14 mouse cellular contexts compared by ENCODE assay signal in the genomic region with DNA sequence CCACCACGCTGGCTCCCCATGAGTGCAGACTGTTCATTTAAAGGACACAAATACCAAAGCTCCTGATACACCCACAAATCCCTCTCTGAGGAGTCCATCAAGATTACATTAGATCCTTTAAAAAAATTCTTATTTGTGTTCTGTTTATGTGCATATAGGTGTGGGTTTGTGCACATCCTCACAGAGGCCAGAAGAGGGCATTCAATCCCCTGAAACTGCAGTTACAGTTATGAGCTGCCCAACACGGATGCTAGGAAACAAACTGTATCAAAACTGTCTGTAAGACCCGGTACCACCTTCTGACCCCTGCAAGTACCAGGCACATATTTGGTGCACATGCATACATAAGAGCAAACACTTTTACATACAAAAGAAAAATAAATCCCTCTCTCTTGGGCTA. TPM values are rescaled to one million over a fixed set of nuclear protein-coding genes. Genes with fewer than 3 reads are reported as not detected.
DNase-seq lines count a peak whose midpoint lies in the region; ATAC-seq and TF ChIP-seq lines count a peak whose summit lies in the region.
"Had no signal": no experiment of that assay in that cellular context is flagged by ENCODE, and none has a peak within 500 bp of the region (broad histone marks: within the 10 kb centered on the region; RNA-seq: fewer than 3 reads in every experiment).

No protein-coding gene starts in this region.

- no peak for ATAC-seq in forebrain, postnatal 0 days
- ATAC-seq in forebrain, embryonic 15.5 days (replicated peaks): no peak
- ATAC-seq in Patski: no peak
- ATAC-seq in monocyte, adult 5-6 weeks (replicated peaks; ENCODE audit: insufficient number of reproducible peaks, low FRiP score, low TSS enrichment, poor library complexity, severe bottlenecking): peak; percentile 38; the same call in 1 of the 2 replicates

- H3K4me2 ChIP-seq in forebrain, postnatal 0 days (ENCODE audit: low read depth): no peak overlapping the region
- no peak overlapping the region for H3K4me2 ChIP-seq in forebrain, embryonic 15.5 days (replicated peaks)

- H3K9ac ChIP-seq in forebrain, postnatal 0 days: no peak overlapping the region
- H3K9ac ChIP-seq in forebrain, embryonic 15.5 days (replicated peaks): no peak overlapping the region

- H3K9me3 ChIP-seq in forebrain, postnatal 0 days (ENCODE audit: low read length): no peaks in the 10 kb centered on the region
- no peaks in the 10 kb centered on the region for H3K9me3 ChIP-seq in forebrain, embryonic 15.5 days

- peaks cover 25% of the 10 kb centered on the region for H3K36me3 ChIP-seq in forebrain, postnatal 0 days (ENCODE audit: insufficient read depth)
- H3K36me3 ChIP-seq in forebrain, embryonic 15.5 days: no peaks in the 10 kb centered on the region

- POLR2A ChIA-PET in Patski (lab: Charles Lee): no interaction called here

- in situ Hi-C loops in Patski (cut with MboI; ENCODE audit: low pct_unique_long_range_greater_than_20kb): loop anchor here (5.0 to 10.0 kb wide), 2 partner anchors 59 to 296 kb away; no protein-coding TSS in a partner anchor

- CTCF ChIA-PET in Patski (lab: Charles Lee): interaction anchor here (0.6 to 1.9 kb wide), 9 partner anchors 18 to 291 kb away, joined by 3 to 11 read pairs (median 5); no protein-coding TSS in a partner anchor

- no peaks in the 10 kb centered on the region for H3K27me3 ChIP-seq in forebrain, postnatal 0 days (ENCODE audit: insufficient read depth, low read length)
- no peaks in the 10 kb centered on the region for H3K27me3 ChIP-seq in forebrain, embryonic 15.5 days
- no peaks in the 10 kb centered on the region for H3K27me3 ChIP-seq in Patski

- H3K4me1 ChIP-seq in forebrain, postnatal 0 days (ENCODE audit: insufficient read depth): no peaks in the 10 kb centered on the region
- H3K4me1 ChIP-seq in forebrain, embryonic 15.5 days: no peaks in the 10 kb centered on the region
- no peaks in the 10 kb centered on the region for H3K4me1 ChIP-seq in lung, adult 2 months (ENCODE audit: control insufficient read depth, insufficient read depth, low read length)

- no peak overlapping the region for H3K4me3 ChIP-seq in forebrain, postnatal 0 days (ENCODE audit: low read depth, low read length)
- H3K4me3 ChIP-seq in forebrain, embryonic 15.5 days: no peak overlapping the region
- no peak overlapping the region for H3K4me3 ChIP-seq in lung, adult 2 months (replicated peaks; ENCODE audit: extremely low read depth, low read depth, low read length)
- H3K4me3 ChIP-seq: myocyte had no signal

- DNase-seq in forebrain, postnatal 0 days: no peak
- DNase-seq in lung, adult 2 months: no peak
- DNase-seq in lung, adult 18-20 months: no peak
- DNase-seq in Patski (ENCODE audit: low read depth, low spot score): no peak
- DNase-seq in frontal cortex, adult 2 months (ENCODE audit: extremely low spot score in 1 of 2, low spot score in 1 of 2): no peak
- DNase-seq in layer of hippocampus, postnatal 10 days (ENCODE audit: low spot score in 2 of 2): no peak
- DNase-seq: adrenal gland, postnatal 25 days; cerebellum, adult 9-10 months; gastrocnemius, postnatal 25 days; kidney, postnatal 14 days; lung, postnatal 36 days had no signal

- TF ChIP-seq POLR2A in lung, adult 2 months (IDR thresholded peaks at IDR 0.05; ENCODE audit: borderline replicate concordance, extremely low read depth, low read depth, low read length): no peak

- 77% methylated on average over 3 of the region's 3 CpGs for WGBS in forebrain, postnatal 0 days
- 73% methylated on average over 3 of the region's 3 CpGs for WGBS in forebrain, embryonic 15.5 days
- WGBS in lung, adult 2 months: 65% methylated on average over 3 of the region's 3 CpGs

- TF ChIP-seq CTCF in forebrain, postnatal 0 days (IDR thresholded peaks at IDR 0.05; ENCODE audit: low read depth): peak; percentile 50
- peak; percentile 22; the same call in 1 of the 2 replicates for TF ChIP-seq CTCF in lung, adult 2 months (IDR thresholded peaks at IDR 0.05; ENCODE audit: insufficient read depth, low read length)
- peak; percentile 68 for TF ChIP-seq CTCF in Patski (IDR thresholded peaks at IDR 0.05)

- no peak overlapping the region for H3K27ac ChIP-seq in forebrain, postnatal 0 days (ENCODE audit: low read depth, low read length)
- H3K27ac ChIP-seq in forebrain, embryonic 15.5 days (replicated peaks): no peak overlapping the region

RNA-seq across cellular contexts. Expression of gene Rab11fip4, which starts 37.7 kb away (rescaled TPM):
- 80.9 and 86.2 TPM in 2 replicates for total RNA-seq in forebrain, postnatal 0 days (2014; rRNA removed)
- polyA plus RNA-seq in forebrain, postnatal 0 days (2015; fragmentation: Nextera tagmentation; extraction: Ambion mirVana): 18.7 and 21.7 TPM in 2 replicates
- polyA plus RNA-seq in forebrain, embryonic 15.5 days (2015; fragmentation: Nextera tagmentation; extraction: Ambion mirVana): 25.6 TPM in 2 replicates
- polyA plus RNA-seq in lung, adult 2 months (2012; rRNA removed): 6.9 and 7.3 TPM in 2 replicates
- 0.40 TPM for polyA plus RNA-seq in Patski (2021)
- 18.7 to 29.0 TPM (median 19.5 TPM) in 3 replicates for total RNA-seq in monocyte, adult 5-6 weeks (2017)
- polyA plus RNA-seq in frontal cortex, adult 2 months (2012; rRNA removed): 128 and 133 TPM in 2 replicates
- 100 to 1,000 TPM; 147 to 149 TPM for total RNA-seq in layer of hippocampus, postnatal 10 days (2021)
